Mouse (Mus musculus): Measurements from ENCODE around the gene Astn2.

- TF ChIP-seq CTCF (IDR thresholded peaks at IDR 0.05; ENCODE audit: low read depth, low read length) (no peak), POLR2A (IDR thresholded peaks at IDR 0.05; ENCODE audit: extremely low read depth, insufficient read depth, low read length) (no peak)
These were observed 704.6 kb downstream of the Astn2 start for GRCm38 (mm10) chr4:65699743-65700361.

All from liver, adult 2 months (tissue).